Mouse (Mus musculus) kidney, postnatal 14 days (tissue): ENCODE measurements at regions not wholly inside any gene's neighbourhood (a gene's known extent, or its start where the extent isn't known, plus 50 kb on each side); places are given as distances from the start of the nearest gene placed in this dataset.

Experiments
- DNase-seq: peaks from one replicate; pipeline ENCODE4 v3.0.0; 2022; ENCODE audit warnings: mixed read lengths

DNA sequence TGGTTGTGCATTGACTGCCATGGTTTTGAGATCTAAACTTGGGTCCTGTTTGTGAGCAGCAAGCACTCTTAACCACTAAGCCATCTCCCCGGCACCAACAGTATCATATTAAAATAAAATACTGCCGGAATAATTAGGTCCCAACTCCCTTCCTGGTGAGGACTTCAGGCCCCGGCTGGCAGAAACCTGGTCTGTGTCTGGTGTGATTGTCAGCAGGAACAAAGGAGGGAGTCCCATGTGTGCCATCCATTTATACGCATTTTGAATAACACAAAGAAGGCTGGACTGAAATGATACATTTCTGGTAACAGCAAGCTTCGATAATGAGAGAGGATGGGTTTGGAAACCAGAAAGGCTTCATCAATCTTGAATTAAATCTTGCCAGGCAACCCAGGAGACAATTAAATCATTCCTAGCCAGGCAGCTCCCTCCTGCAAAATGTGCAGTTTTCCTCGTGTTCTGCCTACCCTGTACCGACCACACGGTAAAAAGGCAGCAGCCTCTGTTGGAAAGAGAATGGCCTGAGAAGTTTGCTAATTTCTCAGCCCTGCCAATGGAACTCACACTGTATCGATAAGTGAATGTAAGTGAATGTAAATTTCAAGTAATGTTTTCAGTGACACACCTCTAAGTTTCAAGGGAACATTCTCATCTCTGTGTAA, 80.5 kb upstream of the Zwint start:
- no peak for DNase-seq

DNA sequence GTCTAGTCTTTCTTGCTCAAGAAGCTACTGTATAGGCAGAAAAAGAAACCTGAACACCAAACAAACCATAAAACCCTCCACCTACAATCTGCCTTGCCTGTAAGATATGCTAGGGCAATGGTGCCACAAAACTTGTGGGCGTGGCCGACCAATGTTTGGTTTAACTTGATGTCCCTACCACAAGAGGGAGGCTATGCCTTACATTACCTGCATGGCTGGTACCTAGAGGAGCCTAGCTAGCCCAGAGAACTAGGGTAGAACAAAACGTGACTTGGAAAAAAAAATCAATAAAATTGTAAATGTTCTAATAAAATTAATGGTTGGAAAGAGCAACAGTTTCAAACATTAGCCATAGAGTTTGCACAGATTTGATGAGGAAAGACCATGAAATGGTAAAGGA, 76.9 kb upstream of the Zwint start:
- no peak for DNase-seq

DNA sequence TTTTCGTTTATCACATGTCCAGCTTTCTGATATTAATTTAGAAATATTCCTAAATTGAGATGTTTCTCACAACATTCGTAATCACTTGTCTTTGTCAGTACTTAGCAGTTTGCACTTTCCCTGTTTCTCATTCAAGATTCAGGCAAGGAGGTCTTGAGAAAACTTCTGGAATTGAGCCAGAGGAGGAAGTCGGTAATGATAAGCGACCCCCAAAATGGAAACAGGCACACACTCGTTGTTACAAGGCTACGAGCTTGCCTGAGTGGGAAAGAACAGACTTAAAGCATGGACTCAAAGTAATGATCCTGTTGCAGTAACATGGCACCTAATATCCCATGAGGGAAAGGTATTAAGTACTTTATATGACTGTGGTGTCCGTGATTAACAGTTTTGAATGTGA, 76.1 kb upstream of the Zwint start:
- DNase-seq, result no peak

DNA sequence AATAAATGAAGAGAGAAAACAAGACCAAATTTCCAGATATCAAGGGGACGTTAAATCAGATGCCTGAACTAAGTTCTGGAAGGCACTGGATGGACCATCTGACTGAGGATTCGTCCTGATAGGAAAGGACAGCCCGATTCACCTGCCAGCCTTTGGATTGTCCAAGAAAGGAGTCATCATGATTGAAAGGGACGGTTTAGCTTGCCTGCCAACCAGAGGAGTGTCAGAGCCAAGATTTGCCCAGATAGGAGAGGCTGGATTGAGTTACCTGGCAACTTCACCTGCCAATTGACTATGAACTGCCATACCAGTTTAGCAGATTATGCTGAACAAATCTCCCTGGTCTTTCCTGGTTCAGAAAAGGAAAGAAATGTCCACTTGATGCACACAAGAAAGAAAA, 73.3 kb upstream of the Zwint start:
- DNase-seq, result no peak

DNA sequence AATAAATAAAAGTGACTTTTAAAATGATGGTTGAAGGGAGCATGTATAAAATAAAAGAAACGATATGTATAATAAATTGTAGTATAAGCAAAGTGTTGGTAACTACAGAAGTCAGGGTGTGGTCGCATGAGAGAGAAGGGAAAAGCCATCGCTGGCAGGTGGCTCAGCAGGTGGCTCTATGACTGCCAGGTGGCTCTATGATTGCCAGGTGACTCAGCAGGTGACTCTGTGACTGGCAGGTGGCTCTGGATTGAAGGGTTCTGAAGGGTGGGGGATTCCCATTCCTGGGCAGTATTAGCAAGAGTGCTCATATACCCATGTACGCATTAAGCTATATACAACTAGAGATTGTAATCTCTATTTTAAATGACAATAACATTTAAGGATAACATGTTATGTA, 66.1 kb upstream of the Zwint start:
- DNase-seq, result no peak

DNA sequence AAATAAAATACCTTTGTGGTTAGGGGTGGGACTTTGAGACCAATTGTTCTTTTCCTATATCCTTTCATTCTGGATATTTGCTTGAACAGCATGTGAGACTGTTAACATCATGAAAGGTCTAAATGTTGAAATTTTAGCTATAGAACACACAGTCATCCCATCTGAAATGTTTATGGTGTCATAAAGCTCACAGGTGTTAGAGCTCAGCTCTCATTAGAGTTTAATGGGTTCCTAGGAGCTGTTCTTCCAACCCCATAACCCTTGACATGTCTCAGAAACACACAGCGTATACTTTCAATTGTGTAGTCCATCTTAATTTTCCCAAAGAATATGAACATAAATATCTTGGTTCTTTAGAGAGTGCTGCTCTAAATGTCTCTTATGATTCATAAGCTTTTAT, 61.6 kb upstream of the Zwint start:
- no peak for DNase-seq
